Mouse (Mus musculus): ENCODE data around the gene Cog3. TPM values are rescaled to one million over a fixed set of nuclear protein-coding genes. Genes with fewer than 3 reads are reported as not detected.
"Not testable (repeated sequence)": the region's sequence is repeated elsewhere in the genome, so short reads cannot be mapped to it uniquely, and the experiment has no call there.

Cog3 gene
- 1 to 10 TPM; 6.5 to 8.0 TPM for polyA plus RNA-seq (2017; shearing (Covaris generic))

GRCm38 (mm10) chr14:75753991-75754817, at the start of gene Cog3:
Gene Cog3 (minus strand): TSS chr14:75754517.
- ATAC-seq: peak; percentile 97

- ATAC-seq: no peak
Observed at GRCm38 (mm10) chr14:75797769-75798386, 43.6 kb upstream of the Cog3 start.

GRCm38 (mm10) chr14:75795918-75796317, 41.6 kb upstream of the Cog3 start:
- no peak for ATAC-seq

- no peak for ATAC-seq
Observed at GRCm38 (mm10) chr14:75794726-75795125, 40.4 kb upstream of the Cog3 start.

- ATAC-seq: no peak
Observed at GRCm38 (mm10) chr14:75794324-75794723, 40.0 kb upstream of the Cog3 start.

- no peak for ATAC-seq
Observed at GRCm38 (mm10) chr14:75793110-75793509, 38.8 kb upstream of the Cog3 start.

GRCm38 (mm10) chr14:75791372-75791771, 37.1 kb upstream of the Cog3 start:
- no peak for ATAC-seq

- ATAC-seq: no peak
Observed at GRCm38 (mm10) chr14:75790411-75790996, 36.2 kb upstream of the Cog3 start.

GRCm38 (mm10) chr14:75789291-75789690, 35.0 kb upstream of the Cog3 start:
- no peak for ATAC-seq

- no peak for ATAC-seq
Observed at GRCm38 (mm10) chr14:75787794-75788175, 33.5 kb upstream of the Cog3 start.

GRCm38 (mm10) chr14:75786868-75787793, 32.8 kb upstream of the Cog3 start, which contains the start of gene Slc25a30:
Gene Slc25a30 (minus strand): TSS chr14:75787037.
- ATAC-seq: peak; percentile 98

GRCm38 (mm10) chr14:75786424-75786867, 32.1 kb upstream of the Cog3 start:
- ATAC-seq: peak; percentile 53

- ATAC-seq: no peak
Observed at GRCm38 (mm10) chr14:75779913-75780312, 25.6 kb upstream of the Cog3 start.

- no peak for ATAC-seq
Observed at GRCm38 (mm10) chr14:75776637-75777036, 22.3 kb upstream of the Cog3 start.

GRCm38 (mm10) chr14:75773431-75773830, 19.1 kb upstream of the Cog3 start:
- no peak for ATAC-seq

- ATAC-seq: not testable (repeated sequence)
Observed at GRCm38 (mm10) chr14:75772407-75772806, 18.1 kb upstream of the Cog3 start.

GRCm38 (mm10) chr14:75771101-75771501, 16.8 kb upstream of the Cog3 start:
- no peak for ATAC-seq

- ATAC-seq: peak; percentile 92
Observed at GRCm38 (mm10) chr14:75769334-75769733, 15.0 kb upstream of the Cog3 start.

- no peak for ATAC-seq
Observed at GRCm38 (mm10) chr14:75768275-75768608, 13.9 kb upstream of the Cog3 start.

- ATAC-seq: no peak
Observed at GRCm38 (mm10) chr14:75767492-75768274, 13.4 kb upstream of the Cog3 start.

GRCm38 (mm10) chr14:75761028-75761805, 6.9 kb upstream of the Cog3 start:
- peak; percentile 82 for ATAC-seq
